Mouse (Mus musculus): Measurements from ENCODE around the gene Blnk.

DNA sequence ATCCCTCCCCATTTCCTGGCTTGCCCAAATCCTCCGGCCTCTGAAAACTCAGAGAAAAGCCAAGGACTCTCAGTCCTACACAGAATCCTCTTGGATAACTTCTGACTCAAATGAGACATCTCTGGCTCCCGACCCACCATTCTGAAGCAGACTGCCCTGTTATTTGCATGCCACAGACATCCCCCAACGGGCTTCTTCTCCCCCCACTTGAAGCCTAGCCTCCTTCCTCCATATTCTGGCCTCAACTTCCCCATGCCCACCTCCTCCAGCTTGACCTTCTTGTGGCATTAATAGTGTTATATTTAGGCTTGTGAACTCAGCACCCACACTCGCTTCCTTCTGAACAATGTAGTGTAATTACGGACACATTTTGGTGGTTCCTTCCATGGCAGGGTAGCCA lies 13.7 kb downstream of the Blnk start:
- TF ChIP-seq SIN3A (IDR thresholded peaks at IDR 0.05; ENCODE audit: low read length) = no peak
- TF ChIP-seq ZMIZ1 (IDR thresholded peaks at IDR 0.05; ENCODE audit: low read depth, low read length) = no peak
- TF ChIP-seq E2F4 (IDR thresholded peaks at IDR 0.05; ENCODE audit: borderline replicate concordance, low read depth, low read length) = no peak
- no peak for TF ChIP-seq CTCF (IDR thresholded peaks at IDR 0.05 in 2 of 3, conservative IDR thresholded peaks at IDR 0.05 in 1 of 3; ENCODE audit: control insufficient read depth in 1 of 3, insufficient read depth in 1 of 3, low read depth in 2 of 3, low read length in 3 of 3, poor library complexity in 1 of 3, severe bottlenecking in 1 of 3)
- no peak for TF ChIP-seq USF1 (IDR thresholded peaks at IDR 0.05; ENCODE audit: low read depth, low read length)
- TF ChIP-seq EP300 (IDR thresholded peaks at IDR 0.05; ENCODE audit: low read depth in 1 of 2, low read length in 2 of 2) = no peak
- no peak for TF ChIP-seq TCF12 (IDR thresholded peaks at IDR 0.05; ENCODE audit: low read depth, low read length)
- no peak for TF ChIP-seq TAL1 (IDR thresholded peaks at IDR 0.05; ENCODE audit: low read length)
- no peak for TF ChIP-seq MAFK (IDR thresholded peaks at IDR 0.05; ENCODE audit: borderline replicate concordance, low read depth, low read length)
- no peak for TF ChIP-seq GATA1 (IDR thresholded peaks at IDR 0.05; ENCODE audit: low read depth, low read length)
- no peak for TF ChIP-seq ETS1 (IDR thresholded peaks at IDR 0.05; ENCODE audit: low read depth, low read length)
